Mouse (Mus musculus) right cerebral cortex, postnatal 25 days (tissue): Measurements from ENCODE around the gene Cd80.
"Not testable (repeated sequence)": the region's sequence is repeated elsewhere in the genome, so short reads cannot be mapped to it uniquely, and the experiment has no call there.

Experiments
- DNase-seq: peaks from one replicate; pipeline ENCODE4 v3.0.0; 2022

The Cd80 gene

GRCm38 (mm10) chr16:38455511-38456418 is at the start of gene Cd80:
TSS of gene Cd80 (plus strand) at chr16:38455561.
- no peak for DNase-seq

GRCm38 (mm10) chr16:38406293-38406692 is 49.1 kb upstream of the Cd80 start:
- DNase-seq = no peak

- DNase-seq = no peak
Observed at GRCm38 (mm10) chr16:38406708-38407107, 48.7 kb upstream of the Cd80 start.

GRCm38 (mm10) chr16:38407584-38407983 is 47.8 kb upstream of the Cd80 start:
- no peak for DNase-seq

- DNase-seq = no peak
Observed at GRCm38 (mm10) chr16:38408416-38408815, 46.9 kb upstream of the Cd80 start.

GRCm38 (mm10) chr16:38414953-38415352 is 40.4 kb upstream of the Cd80 start:
- no peak for DNase-seq

GRCm38 (mm10) chr16:38425374-38425773 is 30.0 kb upstream of the Cd80 start:
- no peak for DNase-seq

- no peak for DNase-seq
Observed at GRCm38 (mm10) chr16:38425799-38426198, 29.6 kb upstream of the Cd80 start.

- no peak for DNase-seq
Observed at GRCm38 (mm10) chr16:38431446-38432185, 23.7 kb upstream of the Cd80 start.

- no peak for DNase-seq
Observed at GRCm38 (mm10) chr16:38432498-38433425, 22.6 kb upstream of the Cd80 start, which contains the start of gene Pla1a. TSS of gene Pla1a (minus strand) at chr16:38433145.

GRCm38 (mm10) chr16:38433514-38433913 is 21.8 kb upstream of the Cd80 start:
- DNase-seq = no peak

GRCm38 (mm10) chr16:38434295-38434795 is 21.0 kb upstream of the Cd80 start:
- no peak for DNase-seq

GRCm38 (mm10) chr16:38439190-38439589 is 16.2 kb upstream of the Cd80 start:
- DNase-seq = no peak

- no peak for DNase-seq
Observed at GRCm38 (mm10) chr16:38440403-38440802, 15.0 kb upstream of the Cd80 start.

GRCm38 (mm10) chr16:38441611-38442010 is 13.8 kb upstream of the Cd80 start:
- no peak for DNase-seq

GRCm38 (mm10) chr16:38442216-38442615 is 13.1 kb upstream of the Cd80 start:
- DNase-seq = no peak

- DNase-seq = no peak
Observed at GRCm38 (mm10) chr16:38443721-38444464, 11.5 kb upstream of the Cd80 start.

- no peak for DNase-seq
Observed at GRCm38 (mm10) chr16:38445046-38445445, 10.3 kb upstream of the Cd80 start.

GRCm38 (mm10) chr16:38445576-38445975 is 9.8 kb upstream of the Cd80 start:
- DNase-seq = no peak

- not testable (repeated sequence) for DNase-seq
Observed at GRCm38 (mm10) chr16:38446141-38446540, 9.2 kb upstream of the Cd80 start.

GRCm38 (mm10) chr16:38447366-38447765 is 8.0 kb upstream of the Cd80 start:
- DNase-seq = no peak

- DNase-seq = no peak
Observed at GRCm38 (mm10) chr16:38448458-38448857, 6.9 kb upstream of the Cd80 start.
